Mouse (Mus musculus): ENCODE results near the gene Gm28038. TPM values are rescaled to one million over a fixed set of nuclear protein-coding genes. Genes with fewer than 3 reads are reported as not detected.

Gene Gm28038
- polyA plus RNA-seq (2017; shearing (Covaris generic)) = not detected

DNA sequence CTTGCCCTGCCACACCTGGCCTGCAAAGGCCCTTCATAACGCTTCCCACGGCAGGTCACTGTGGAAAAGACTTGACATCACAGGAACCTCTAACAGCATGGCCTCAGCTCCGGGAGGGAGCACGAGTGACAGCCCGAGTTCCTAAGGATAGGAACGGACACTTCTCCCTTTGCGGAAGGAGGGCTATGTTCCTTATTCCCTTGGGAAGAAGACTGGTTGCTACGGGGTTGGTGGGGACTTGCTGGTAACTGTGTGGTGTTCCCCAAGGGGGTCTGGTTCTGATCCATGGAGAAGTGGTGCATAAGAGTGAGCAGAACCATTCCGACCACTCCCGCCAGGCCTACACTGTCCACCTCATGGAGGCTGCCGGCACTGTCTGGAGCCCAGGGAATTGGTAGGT, at the start of gene Gm28038:
Gm28038 (plus strand) TSS at position 301 of the 400 bp plus-strand sequence.
- ATAC-seq = no peak

DNA sequence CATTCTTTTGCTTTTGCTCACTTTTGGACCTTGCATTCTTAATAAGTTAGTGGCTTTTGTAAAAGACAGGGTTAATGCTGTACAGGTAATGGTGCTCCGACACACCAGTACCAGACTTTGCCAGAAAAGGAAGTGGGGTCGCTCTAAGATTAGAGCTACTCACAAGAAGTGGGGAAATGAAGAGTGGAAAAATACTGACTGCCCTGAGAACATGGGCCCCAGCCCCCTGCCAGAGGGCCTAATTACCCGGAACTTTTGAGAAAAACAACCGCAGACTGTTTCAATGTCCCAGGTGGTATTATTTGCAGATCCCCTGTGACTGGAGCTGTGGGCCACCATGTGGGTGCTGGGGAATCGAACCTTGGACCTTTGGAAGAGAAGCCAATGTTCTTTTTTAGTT, 45.2 kb upstream of the Gm28038 start:
- ATAC-seq = no peak

DNA sequence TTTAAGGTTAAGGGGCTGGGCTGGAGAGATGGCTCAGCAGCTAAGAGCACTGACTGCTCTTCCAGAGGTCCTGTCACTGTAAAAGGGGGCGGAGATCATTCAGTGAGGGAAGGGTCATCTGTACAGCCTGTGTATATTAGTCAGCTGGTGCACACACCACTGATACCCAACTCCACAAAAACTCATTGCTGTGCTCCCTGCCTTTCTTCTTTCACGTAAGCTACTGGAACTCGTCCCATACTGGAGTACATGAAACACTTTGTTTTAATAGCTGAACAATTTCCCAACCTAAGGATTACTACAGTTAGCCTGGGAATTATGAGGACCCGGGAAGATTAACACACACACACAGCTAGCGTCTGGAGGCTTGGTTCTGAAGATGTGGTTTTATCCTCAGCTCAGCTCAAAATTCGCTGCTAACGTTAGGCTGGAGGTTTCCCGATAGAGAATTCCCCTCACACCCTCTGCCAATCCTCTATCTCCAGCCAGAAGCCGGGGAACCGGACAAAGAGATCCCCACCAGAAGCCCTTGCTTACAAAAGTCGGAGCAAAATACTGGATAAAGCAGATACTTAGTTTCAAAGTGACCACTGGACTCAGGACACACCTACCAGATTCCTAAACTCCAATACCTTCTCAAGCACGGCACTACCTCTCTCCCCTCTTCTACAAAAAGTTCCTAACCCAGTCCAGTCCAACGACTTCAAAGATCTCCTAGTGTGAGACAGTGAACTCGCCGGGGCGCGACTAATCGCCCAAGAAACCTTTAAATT, 44.2 kb upstream of the Gm28038 start:
- no peak for ATAC-seq

DNA sequence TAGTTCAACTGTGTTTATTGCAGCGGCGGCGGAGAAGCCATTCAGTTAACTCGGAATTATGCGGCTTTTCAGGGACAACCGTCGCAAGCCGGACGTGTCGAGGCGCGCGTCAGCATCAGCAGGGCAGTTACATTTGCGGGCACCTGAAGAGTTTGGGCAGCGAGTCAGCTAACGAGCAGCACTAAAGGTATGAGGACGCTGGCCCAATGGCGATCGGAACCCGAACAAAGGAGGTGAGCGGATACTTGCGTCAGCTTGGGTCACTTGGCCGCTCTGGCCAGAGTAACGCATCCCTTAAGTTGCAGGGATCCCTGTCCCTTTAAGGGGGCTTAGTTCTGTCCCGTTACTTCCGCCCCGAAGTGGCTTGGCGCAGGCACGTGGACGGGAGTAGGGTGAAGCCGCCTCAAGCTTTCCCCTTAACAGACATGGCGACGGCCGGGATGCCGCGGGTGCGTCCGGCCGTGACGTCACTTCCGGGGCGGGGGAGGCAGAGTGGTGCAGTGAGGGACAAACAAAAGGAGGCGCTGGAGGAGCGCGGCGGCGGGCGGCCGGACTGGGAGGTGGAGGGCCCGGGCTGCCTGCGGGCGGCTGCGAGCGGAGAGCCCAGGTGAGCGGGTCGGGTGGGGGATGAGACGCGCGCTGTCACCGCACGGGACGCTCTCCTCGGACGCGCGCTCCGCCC, 43.5 kb upstream of the Gm28038 start, which contains the start of gene Lrrc8a:
Lrrc8a (plus strand) TSS at position 517 of the 682 bp plus-strand sequence.
- ATAC-seq = peak; percentile 93

DNA sequence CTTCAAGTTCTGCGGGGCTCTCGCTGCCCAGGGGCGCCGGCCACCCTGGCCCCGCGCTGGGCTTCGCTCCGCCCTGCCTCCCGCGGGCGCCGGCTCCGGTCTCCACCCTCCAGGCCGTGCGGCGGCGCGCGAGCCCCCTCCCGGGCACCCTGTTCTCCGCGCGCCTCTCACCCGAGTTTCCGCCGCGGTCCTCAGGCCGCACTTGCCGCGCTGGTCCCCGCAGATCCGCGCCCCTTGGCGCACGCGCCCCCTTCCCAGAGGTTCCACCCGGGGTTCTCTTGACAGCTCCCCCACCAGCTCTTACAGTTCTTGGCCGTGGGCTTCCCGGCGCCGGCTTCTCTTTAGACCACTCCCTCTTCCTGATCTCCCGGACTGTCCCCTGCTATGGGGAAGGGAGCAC, 43.0 kb upstream of the Gm28038 start:
- ATAC-seq = peak; percentile 16

DNA sequence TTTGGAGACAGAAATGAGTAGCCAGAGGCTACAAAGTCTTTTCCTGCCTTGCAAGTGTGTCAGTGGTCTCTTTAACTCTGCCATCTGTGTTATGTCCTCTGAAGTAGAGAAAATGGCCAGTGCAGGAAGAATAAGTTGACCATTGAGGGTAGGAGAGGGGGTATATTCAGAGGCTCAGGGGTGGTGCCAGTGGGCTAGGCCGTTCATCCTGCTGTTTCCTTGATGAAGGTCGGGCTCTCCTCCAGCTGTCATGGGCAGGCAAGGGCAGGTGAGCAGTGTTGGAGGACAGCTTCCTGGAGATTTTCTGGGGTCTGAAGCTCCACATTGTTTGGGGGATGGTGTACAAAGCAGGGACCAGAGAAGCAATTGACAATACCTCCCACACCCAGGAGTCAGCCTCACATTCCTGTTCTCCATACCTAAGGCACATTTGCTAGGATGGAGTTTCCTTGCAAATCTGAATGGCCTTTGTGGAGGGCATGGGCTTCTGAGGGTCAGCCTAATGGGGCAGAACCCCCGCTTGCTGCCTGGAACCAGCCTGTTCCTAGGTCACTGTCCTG, 41.9 kb upstream of the Gm28038 start:
- ATAC-seq = no peak

DNA sequence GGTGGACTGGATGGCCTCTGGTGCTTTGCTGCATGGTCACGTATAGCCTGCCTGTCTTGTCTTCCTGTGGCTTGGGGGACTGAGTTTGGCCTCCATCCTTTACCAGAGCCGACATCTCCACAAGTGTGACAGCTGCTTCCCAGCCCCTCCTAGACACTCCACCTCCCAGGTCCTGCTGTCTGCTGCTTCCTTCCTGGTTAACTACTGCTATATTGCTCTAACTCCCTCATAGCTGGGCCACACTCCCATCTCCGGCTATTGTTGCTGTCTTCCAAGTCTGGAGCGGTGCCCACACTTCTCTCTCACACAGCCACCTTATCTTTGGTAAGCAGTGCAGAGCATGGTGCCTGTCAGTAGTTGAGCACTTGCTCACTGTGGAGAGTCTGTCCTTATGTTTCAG, 41.1 kb upstream of the Gm28038 start:
- ATAC-seq = no peak

DNA sequence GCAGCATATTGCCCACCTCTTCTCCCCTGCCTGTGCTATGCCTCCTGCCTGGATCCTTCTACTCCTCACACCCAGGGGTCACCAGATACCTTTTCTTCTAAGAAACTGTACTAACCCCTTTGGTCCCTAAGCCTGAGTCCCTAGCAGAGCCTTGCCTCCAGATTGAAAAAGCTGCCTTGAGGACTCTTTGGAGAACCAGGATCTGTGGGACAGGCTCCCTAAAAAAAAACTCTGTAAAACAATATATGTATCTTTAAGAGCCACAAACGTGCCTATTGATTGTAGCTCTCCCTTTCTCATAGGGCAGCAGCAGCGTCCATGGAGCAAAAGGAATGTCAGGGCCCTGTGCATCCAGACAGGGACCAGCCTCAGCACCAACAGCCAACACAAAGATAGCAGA, 40.6 kb upstream of the Gm28038 start, which contains the start of gene Gm28035:
Gm28035 (plus strand) TSS at position 301 of the 400 bp plus-strand sequence.
- ATAC-seq = no peak

DNA sequence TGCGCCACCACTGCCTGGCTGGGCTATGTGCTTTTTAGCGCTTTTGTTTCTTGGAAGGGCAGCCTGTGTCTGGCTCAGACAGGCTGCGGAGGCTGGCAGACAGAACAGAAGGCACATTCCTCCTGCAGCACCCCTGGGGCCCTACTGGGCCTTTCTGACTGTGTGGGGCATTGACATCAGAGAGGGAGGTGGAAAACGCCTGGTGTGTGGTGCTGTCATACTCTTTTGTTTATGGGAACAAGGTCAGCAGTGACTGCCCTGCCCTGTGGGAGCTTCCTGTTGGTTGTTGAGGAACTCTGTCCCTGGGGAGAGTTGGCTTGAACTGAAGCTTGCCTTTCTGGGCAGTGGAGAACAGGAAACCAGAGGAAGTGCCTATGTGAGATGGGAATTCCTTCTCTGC, 38.3 kb upstream of the Gm28038 start:
- no peak for ATAC-seq

DNA sequence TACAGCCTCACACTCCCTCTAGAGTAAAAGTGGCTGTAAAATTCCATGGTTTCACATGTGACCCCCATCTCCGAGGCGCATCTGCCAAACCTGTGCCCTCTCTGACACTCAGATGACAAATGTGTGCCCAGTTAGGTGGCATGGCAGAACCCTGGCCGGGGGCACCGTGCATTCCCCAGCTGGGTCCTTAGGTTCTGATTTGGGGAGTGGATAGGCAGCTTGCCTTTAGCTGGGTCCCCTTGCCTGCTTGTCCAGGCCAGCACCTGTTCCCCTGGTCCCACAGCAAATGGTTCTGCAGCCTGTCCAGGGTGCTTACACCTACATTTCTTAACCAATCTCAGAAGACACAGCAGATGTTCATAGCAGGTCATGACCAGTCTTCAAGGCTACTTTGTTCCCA, 37.5 kb upstream of the Gm28038 start:
- no peak for ATAC-seq

DNA sequence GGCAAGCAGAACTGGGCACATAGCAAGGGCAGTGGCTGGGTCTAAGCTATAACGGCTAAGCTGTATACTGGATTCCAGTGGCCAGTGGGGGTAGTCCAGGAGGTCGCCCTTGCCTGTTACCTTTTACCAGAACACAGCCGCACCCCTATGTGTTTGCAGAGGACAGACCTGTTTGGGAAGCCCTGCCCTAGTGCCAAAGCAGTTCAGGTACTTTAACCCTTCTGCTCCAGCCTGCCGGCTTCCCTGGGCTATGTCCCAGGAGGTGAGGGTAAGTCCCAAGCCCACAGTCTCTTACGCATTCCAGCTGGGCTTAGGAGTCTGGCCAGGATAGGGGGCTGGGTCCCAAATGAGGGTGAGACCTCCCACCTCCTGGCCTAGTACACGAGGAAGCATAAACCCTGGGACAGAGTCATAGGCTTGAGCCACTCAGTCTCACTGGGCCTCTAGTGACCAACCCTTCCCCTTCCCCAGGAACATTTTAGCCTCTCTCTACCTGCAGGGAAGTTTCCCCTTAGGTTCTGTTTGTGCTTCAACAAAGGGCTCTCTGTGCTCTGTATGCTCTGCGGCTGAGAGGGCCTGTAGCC, 36.2 kb upstream of the Gm28038 start:
- no peak for ATAC-seq

DNA sequence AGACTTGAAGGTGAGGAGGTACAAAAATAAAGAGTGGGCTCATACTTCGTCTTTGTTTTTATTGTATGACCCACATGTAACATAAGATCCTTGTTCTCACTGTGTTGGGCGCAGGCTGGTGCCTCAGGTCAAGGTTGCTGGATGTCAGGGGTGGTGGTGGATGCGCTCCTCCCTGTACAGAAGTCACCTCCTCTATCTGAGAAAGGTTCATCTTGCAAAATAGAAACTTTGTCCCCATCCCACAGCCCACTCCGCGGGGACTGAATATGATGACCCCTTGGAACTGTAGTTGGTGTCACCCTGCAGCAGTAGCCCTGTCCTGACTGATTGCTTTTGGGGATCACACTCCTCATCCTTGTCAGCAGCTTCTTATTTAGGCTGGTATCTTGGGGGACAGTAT, 33.8 kb upstream of the Gm28038 start:
- no peak for ATAC-seq

DNA sequence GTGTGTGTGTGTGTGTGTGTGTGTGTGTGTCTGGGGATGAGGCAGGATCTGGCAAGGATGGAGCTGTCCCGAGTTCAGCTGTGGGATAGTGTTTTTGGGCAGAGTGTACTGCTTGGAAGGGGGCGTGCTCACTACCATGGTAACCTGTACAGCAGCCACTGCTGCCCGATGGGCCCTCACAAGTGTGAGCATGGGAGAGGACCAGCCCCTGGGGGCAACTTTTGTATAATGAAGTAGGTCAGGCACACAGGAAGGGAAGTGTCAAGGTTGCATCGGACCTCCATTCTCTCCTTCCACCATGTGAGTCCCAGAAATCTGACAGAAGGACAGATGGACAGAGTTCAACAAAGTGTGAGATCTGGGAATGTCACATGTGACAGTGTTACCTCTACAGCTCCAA, 33.2 kb upstream of the Gm28038 start:
- no peak for ATAC-seq

DNA sequence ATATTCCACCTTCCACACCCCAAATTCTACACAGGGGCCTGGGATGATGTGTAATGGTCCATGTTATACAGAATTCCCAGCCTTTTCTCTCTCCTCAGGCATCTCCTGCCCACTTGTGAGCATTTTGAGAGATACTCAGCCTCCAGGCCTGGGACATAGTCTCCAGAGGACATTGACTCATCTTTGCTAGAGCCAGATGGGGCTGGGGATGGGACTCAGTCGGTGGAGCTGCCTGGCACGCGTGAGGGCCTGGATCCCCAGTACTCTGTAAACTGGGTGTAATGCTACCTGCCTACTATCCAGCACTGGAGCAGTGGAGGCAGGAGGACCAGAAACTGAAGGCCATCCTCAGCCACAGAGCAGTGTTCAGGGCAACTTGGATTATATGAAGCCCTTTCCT, 31.7 kb upstream of the Gm28038 start:
- ATAC-seq = no peak

DNA sequence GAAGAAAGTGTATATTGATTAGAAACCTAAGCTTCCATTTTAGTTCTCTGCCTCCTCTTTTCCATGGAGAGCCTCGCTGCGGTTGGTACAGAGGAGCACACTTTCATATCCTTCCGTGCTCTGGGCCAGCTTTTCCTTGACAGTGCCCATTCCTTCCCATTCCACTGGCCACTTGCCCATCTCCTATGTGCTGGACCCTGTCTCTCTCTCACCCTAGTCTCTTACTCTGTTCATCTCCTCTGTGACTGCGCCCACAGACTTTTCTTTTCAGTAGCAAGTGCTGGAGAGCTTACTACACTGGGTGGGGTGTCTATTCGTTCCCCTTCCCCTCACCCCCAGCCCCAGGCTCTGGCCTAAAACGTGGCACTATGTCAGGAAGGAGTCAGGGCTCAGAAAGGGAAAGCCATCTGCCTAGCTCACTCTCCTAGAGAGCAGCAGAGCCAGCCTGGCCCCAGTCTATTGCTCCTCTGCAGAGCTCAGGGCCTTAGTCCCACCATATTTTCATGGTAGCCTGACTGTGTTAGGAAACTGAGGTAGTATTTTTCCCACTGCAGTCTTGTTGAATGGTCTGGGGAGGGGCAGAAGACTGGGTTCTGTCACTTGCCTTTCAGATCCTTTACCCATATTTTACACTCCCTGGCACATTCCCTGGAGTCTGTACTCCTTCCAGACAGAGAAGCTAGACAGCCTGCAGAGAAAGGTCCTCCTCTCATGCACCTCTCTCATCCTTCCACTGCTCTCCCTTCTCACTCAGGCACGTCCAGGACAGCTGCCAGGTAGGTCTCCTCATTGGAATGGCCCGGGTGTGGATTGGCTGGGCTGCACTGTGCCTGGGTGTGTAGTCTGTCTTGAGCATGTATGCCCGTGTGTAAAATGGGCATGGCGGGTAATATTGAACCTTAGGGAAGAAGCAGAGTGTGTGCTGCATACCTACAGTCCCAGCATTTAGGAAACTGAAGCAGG, 30.4 kb upstream of the Gm28038 start:
- no peak for ATAC-seq

DNA sequence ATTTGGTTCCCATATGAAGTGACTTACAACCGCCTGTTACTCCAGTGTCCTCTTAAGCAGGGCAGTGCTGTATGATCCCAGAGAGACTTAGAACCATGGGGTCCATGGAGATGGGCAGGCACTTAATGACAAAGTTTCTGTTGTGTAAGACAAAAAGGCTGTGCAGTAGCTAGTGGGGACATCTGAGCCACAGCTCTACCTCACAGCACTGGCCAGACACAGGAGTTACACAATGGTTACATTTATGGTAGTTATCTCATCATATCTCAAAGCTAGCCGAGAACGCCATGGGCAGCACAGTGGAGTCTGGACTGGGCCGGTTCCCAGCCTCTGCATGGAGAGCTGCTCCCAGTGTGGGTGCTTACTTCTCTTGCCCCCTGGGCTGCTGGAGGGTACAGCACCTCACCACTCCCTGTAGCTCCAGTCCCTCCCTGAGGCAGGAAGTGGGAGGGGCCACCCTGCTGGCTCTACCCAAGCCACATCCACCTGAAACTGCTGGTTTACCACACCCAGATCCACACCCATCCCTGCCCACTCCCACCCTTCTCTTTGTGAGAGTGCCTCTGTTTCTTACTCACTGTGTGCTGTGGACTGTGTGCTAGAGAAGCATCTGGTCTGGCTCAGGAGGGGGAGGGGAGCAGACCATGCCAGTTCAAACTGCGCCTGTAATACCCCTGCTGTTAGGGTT, 29.3 kb upstream of the Gm28038 start:
- peak; percentile 90 for ATAC-seq

DNA sequence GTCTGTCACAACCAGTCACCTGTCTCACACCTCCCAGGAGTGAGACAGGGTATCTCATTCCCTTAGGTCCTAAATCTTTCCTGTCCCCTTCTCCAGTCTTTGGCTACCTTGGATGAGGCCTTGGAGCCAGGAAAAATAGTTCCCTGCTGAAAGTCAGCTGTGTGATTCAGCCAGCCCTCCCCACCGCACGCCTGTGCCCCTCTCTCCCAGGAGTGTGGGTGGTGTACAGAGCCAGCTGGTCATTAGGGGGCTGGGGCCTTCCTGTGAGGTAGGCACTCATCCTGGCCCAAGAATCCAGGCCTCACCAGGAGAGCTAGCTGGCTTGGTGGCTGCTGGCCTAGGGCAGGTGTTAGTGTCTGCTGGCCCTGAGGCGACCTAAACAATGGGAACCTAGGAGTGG, 28.3 kb upstream of the Gm28038 start:
- no peak for ATAC-seq

DNA sequence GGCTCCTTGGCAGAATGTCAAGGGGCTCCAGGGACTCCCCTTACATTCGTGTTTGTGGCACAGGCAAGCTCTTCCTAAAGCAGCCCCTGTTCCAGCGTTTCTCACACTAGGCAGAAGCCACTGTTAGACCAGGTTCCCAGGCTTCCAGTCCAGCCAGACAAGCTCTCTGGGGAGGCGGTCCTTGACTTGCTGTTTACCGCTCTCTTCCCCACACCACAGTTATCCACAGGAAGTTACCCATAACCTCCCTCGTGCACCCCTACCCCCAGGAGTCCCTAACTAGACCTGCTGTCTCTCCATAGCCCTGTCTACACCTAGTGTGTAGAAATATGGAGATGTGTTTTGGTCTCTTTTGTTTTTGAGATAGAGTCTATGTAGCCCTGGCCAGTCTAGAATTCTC, 27.0 kb upstream of the Gm28038 start:
- peak; percentile 32 for ATAC-seq

DNA sequence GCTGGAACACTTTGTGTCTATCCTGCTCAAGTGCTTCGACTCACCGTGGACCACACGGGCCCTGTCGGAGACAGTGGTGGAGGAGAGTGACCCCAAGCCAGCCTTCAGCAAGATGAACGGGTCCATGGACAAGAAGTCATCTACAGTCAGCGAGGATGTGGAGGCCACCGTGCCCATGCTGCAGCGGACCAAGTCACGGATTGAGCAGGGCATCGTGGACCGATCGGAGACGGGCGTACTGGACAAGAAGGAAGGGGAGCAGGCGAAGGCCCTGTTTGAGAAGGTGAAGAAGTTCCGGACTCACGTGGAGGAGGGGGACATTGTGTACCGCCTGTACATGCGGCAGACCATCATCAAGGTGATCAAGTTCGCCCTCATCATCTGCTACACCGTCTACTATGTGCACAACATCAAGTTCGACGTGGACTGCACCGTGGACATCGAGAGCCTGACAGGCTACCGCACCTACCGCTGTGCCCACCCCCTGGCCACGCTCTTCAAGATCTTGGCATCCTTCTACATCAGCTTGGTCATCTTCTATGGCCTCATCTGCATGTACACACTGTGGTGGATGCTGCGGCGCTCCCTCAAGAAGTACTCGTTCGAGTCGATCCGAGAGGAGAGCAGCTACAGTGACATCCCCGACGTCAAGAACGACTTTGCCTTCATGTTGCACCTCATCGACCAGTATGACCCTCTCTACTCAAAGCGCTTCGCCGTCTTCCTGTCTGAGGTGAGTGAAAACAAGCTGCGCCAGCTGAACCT, 25.0 kb upstream of the Gm28038 start:
- no peak for ATAC-seq

DNA sequence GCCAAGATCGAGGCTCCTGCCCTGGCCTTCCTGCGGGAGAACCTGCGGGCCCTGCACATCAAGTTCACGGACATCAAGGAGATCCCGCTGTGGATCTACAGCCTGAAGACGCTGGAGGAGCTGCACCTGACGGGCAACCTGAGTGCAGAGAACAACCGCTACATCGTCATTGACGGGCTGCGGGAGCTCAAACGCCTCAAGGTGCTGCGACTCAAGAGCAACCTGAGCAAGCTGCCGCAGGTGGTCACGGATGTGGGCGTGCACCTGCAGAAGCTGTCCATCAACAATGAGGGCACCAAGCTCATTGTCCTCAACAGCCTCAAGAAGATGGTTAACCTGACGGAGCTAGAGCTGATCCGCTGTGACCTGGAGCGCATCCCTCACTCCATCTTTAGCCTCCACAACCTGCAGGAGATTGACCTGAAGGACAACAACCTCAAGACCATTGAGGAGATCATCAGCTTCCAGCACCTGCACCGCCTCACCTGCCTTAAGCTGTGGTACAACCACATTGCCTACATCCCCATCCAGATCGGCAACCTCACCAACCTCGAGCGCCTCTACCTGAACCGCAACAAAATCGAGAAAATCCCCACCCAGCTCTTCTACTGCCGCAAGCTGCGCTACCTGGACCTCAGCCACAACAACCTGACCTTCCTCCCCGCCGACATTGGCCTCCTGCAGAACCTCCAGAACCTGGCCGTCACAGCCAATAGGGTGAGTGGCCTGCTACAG, 24.1 kb upstream of the Gm28038 start:
- no peak for ATAC-seq
